Mouse (Mus musculus) liver, embryonic 14.5 days (tissue): ENCODE results near the gene Cux1.

ENCODE experiments used
- CTCF ChIP-seq: IDR thresholded peaks from 2 replicates; pipeline ENCODE4 v1.5.1; 2016; ENCODE audit warnings: antibody characterized with exemption, low read depth, control low read depth
- EP300 ChIP-seq: IDR thresholded peaks from 2 replicates; pipeline ENCODE4 v1.6.1; 2016; ENCODE audit warnings: antibody characterized with exemption, low read depth

DNA sequence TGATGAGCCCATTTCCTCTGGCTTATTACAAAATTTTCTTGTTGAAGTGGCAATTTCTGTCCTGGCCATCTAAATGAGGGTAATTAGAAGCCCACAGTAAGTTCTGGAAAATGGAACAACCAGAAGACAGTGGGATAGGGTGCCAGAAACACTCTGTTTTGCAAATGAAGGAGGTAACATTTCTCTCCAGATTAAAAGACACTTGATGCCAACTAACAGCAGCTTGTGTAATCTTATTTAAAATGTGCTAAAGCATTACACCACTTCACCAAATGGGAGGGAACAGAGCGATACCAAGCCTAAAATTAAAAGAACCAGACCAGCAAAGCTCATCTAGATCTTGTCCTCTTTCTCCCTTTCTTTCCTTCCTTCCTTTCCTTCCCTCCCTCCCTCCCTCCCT is 61.0 kb downstream of the Cux1 start:
- TF ChIP-seq CTCF, result no peak
- TF ChIP-seq EP300, result no peak
